Comparison of ENCODE assay signal across 22 mouse cellular contexts in the genomic region with DNA sequence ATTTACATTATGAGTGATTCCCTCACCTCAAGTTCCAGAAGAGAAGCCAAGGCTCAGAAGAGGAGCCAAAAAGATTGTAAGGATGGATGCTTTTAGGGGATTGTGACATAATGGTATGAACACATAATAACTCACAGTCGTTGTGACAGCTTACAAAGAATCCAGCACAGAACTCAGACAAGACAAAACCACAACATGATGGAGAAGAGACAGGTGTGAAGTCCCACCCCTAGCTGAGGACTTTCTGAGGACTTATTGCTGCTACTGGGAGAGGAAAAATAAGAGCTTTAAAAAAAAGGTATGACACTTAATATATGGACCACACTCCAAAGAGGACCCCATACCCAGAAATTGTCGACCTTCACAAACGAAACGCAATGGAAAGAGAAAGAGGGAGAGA.
DNase-seq lines count a peak whose midpoint lies in the region; ATAC-seq and TF ChIP-seq lines count a peak whose summit lies in the region.
"Had no signal": no experiment of that assay in that cellular context is flagged by ENCODE, and none has a peak within 500 bp of the region (broad histone marks: within the 10 kb centered on the region; RNA-seq: fewer than 3 reads in every experiment).

No protein-coding gene starts in this region.

- peak; percentile 6 for DNase-seq in Patski (ENCODE audit: low read depth, low spot score)
- DNase-seq in cerebellum, adult 8-10 months = no peak
- no peak for DNase-seq in urinary bladder, postnatal 4 days (ENCODE audit: low spot score in 2 of 2)
- DNase-seq in frontal cortex, postnatal 25 days (ENCODE audit: low spot score in 2 of 2) = no peak
- DNase-seq: adrenal gland, adult 2 months; adrenal gland, adult 8-10 months; adrenal gland, postnatal 10 days; adrenal gland, postnatal 14 days; adrenal gland, postnatal 25 days; adrenal gland, postnatal 36 days; B cell, adult 2 months; cerebellum, adult 11 months; cerebellum, adult 11-12 months; cerebellum, adult 18-20 months; cerebellum, adult 2 months; cerebellum, adult 9-10 months had no signal

- H3K79me3 ChIP-seq in C2C12 (ENCODE audit: low read depth) = no peaks in the 10 kb centered on the region

- H3K4me3 ChIP-seq in C2C12 (ENCODE audit: insufficient read depth, poor library complexity, severe bottlenecking) = no peak overlapping the region
- H3K4me3 ChIP-seq in myocyte = no peak overlapping the region

- H3K79me2 ChIP-seq in C2C12 (ENCODE audit: control insufficient read depth, insufficient read depth) (no peaks in the 10 kb centered on the region), myocyte (ENCODE audit: control insufficient read depth, insufficient read depth) (no peaks in the 10 kb centered on the region)

- no peak for ATAC-seq in Patski
- ATAC-seq: activated CD4-positive, CD25-positive, alpha-beta regulatory T cell, adult 4 months; CD4-positive, CD25-positive, alpha-beta regulatory T cell, adult 4 months had no signal

- no peak overlapping the region for H3K4me2 ChIP-seq in myocyte (ENCODE audit: low read depth)

- no peak overlapping the region for H3ac ChIP-seq in C2C12 (ENCODE audit: control insufficient read depth, insufficient read length, low read depth)
- no peak overlapping the region for H3ac ChIP-seq in myocyte (ENCODE audit: control insufficient read depth, insufficient read length)

- TF ChIP-seq CTCF in C2C12 (IDR thresholded peaks at IDR 0.05; ENCODE audit: control insufficient read depth, insufficient read depth, insufficient read length) (no peak), Patski (IDR thresholded peaks at IDR 0.05) (no peak)

- H3K27me3 ChIP-seq in C2C12 (ENCODE audit: control insufficient read depth, insufficient read depth, insufficient read length) (no peaks in the 10 kb centered on the region), Patski (no peaks in the 10 kb centered on the region), myocyte (ENCODE audit: control insufficient read depth, insufficient read depth, insufficient read length) (no peaks in the 10 kb centered on the region)
- H3K27me3 ChIP-seq: CH12.LX had no signal

- no peak for TF ChIP-seq POLR2A in myocyte (IDR thresholded peaks at IDR 0.05; ENCODE audit: insufficient read length, low read depth)

- in situ Hi-C loops in Patski (cut with MboI; ENCODE audit: low pct_unique_long_range_greater_than_20kb) = no loop called here

- H3K36me3 ChIP-seq in C2C12 (ENCODE audit: control insufficient read depth, insufficient read depth) (no peaks in the 10 kb centered on the region), myocyte (ENCODE audit: control insufficient read depth, insufficient read depth) (no peaks in the 10 kb centered on the region)
- H3K36me3 ChIP-seq: G1E had no signal

- CTCF ChIA-PET in Patski (lab: Charles Lee) = interaction anchor here (1.2 kb wide), 1 partner anchor 15 kb away, joined by 5 read pairs; no protein-coding TSS in a partner anchor

- POLR2A ChIA-PET in Patski (lab: Charles Lee) = interaction anchor here (0.6 kb wide), 1 partner anchor 23 kb away, joined by 5 read pairs; no protein-coding TSS in a partner anchor

TF ChIP-seq in C2C12, 6 proteins besides CTCF, POLR2A, EP300 and RAD21:
- TF ChIP-seq MYOD1 (IDR thresholded peaks at IDR 0.05; ENCODE audit: control insufficient read depth, insufficient read length, low read depth) (peak; percentile 90), MAX (IDR thresholded peaks at IDR 0.05) (no peak)

TF ChIP-seq in myocyte, 11 proteins besides CTCF, POLR2A, EP300 and RAD21:
- TF ChIP-seq TCF12 (IDR thresholded peaks at IDR 0.05; ENCODE audit: insufficient read depth, poor library complexity, severe bottlenecking) (no peak), MAX (IDR thresholded peaks at IDR 0.05; ENCODE audit: low read depth) (no peak), REST (IDR thresholded peaks at IDR 0.05; ENCODE audit: insufficient read depth, insufficient read length) (no peak), USF1 (IDR thresholded peaks at IDR 0.05; ENCODE audit: low read depth) (no peak), E2F4 (IDR thresholded peaks at IDR 0.05; ENCODE audit: insufficient read depth) (no peak), TCF3 (IDR thresholded peaks at IDR 0.05; ENCODE audit: insufficient read length, low read depth) (no peak), CEBPB (IDR thresholded peaks at IDR 0.05; ENCODE audit: insufficient read depth, poor library complexity, severe bottlenecking) (peak; percentile 13; the same call in 1 of the 2 replicates), MYOG (IDR thresholded peaks at IDR 0.05; ENCODE audit: control insufficient read depth in 1 of 3, insufficient read depth in 1 of 3, insufficient read length in 2 of 3, low read depth in 2 of 3) (no peak), POLR2AphosphoS2 (IDR thresholded peaks at IDR 0.05; ENCODE audit: insufficient read length, low read depth) (no peak), SRF (IDR thresholded peaks at IDR 0.05; ENCODE audit: control insufficient read depth, insufficient read length, low read depth) (no peak), MYOD1 (IDR thresholded peaks at IDR 0.05; ENCODE audit: control insufficient read depth in 1 of 3, insufficient read length in 2 of 3, low read depth in 2 of 3) (peak in 2 of 3 experiments; percentile 72 to 85)
